Mouse (Mus musculus) hindbrain, embryonic 12.5 days (tissue): Measurements from ENCODE around the gene Dpysl5. TPM values are rescaled to one million over a fixed set of nuclear protein-coding genes. Genes with fewer than 3 reads are reported as not detected.

Experiments
- polyA plus RNA-seq: library from polyadenylated mRNA; unstranded; fragments of >200 nt; fragmentation: Nextera tagmentation; extraction: Ambion mirVana; gene quantifications from 2 replicates; pipeline ENCODE4 v1.2.1, GENCODE M21; 2016

Gene Dpysl5
- polyA plus RNA-seq, 1 experiment from 2014 or later: 135 TPM

Other genes starting within 250 kb of the Dpysl5 start
- 0.82 and 1.1 TPM in 2 replicates for gene Otof, start 249.6 kb upstream of the Dpysl5 start, polyA plus RNA-seq
- gene 1700001C02Rik, start 245.5 kb upstream of the Dpysl5 start, polyA plus RNA-seq: 1.0 and 1.2 TPM in 2 replicates
- not detected in 2 replicates for gene Cib4, start 165.7 kb upstream of the Dpysl5 start, polyA plus RNA-seq
- 1.5 and 1.6 TPM in 2 replicates for gene Kcnk3, start 123.4 kb upstream of the Dpysl5 start, polyA plus RNA-seq
- gene Slc35f6, start 63.6 kb upstream of the Dpysl5 start, polyA plus RNA-seq: 28.2 and 29.3 TPM in 2 replicates
- 200 and 221 TPM in 2 replicates for gene Cenpa, start 44.8 kb upstream of the Dpysl5 start, polyA plus RNA-seq
- 73.1 and 81.0 TPM in 2 replicates for gene Mapre3, start 103.1 kb downstream of the Dpysl5 start, polyA plus RNA-seq
- 66.8 and 68.5 TPM in 2 replicates for gene Tmem214, start 156.4 kb downstream of the Dpysl5 start, polyA plus RNA-seq
- gene Agbl5, start 177.1 kb downstream of the Dpysl5 start, polyA plus RNA-seq: 32.4 and 36.9 TPM in 2 replicates
- 256 and 303 TPM in 2 replicates for gene Ost4, start 196.2 kb downstream of the Dpysl5 start, polyA plus RNA-seq
- gene Emilin1, start 201.8 kb downstream of the Dpysl5 start, polyA plus RNA-seq: 121 and 122 TPM in 2 replicates
- 5.6 and 7.1 TPM in 2 replicates for gene Khk, start 209.9 kb downstream of the Dpysl5 start, polyA plus RNA-seq
- gene Cgref1, start 234.0 kb downstream of the Dpysl5 start, polyA plus RNA-seq: 12.4 and 14.2 TPM in 2 replicates
- gene Preb, start 248.8 kb downstream of the Dpysl5 start, polyA plus RNA-seq: 120 and 127 TPM in 2 replicates